Mouse (Mus musculus): ENCODE data around the gene Pqlc3.

Gene Pqlc3

GRCm38 (mm10) chr12:16963354-16963753 is 36.9 kb downstream of the Pqlc3 start:
- ChIA-PET CTCF (no interaction called here), POLR2A (no interaction called here)

GRCm38 (mm10) chr12:16958851-16959250 is 41.4 kb downstream of the Pqlc3 start:
- ChIA-PET CTCF (interaction anchor here (0.6 to 2.6 kb wide), 24 partner anchors 9 to 391 kb away, joined by 3 to 20 read pairs (median 4); partner anchors contain the start of gene 2410004P03Rik (in 3 of the 4)), POLR2A (interaction anchor here in 3 of 4 experiments (0.7 to 1.4 kb wide), 5 partner anchors 12 to 62 kb away, joined by 3 to 5 read pairs (median 4); partner anchors contain the start of gene 2410004P03Rik (in 1 of the 3))

- POLR2A ChIA-PET: no interaction called here
- CTCF ChIA-PET: no interaction called here
Observed at GRCm38 (mm10) chr12:16948239-16948638, 52.0 kb downstream of the Pqlc3 start.

- POLR2A ChIA-PET: interaction anchor here in 2 of 4 experiments (0.8 to 2.2 kb wide), 3 partner anchors 10 to 176 kb away, joined by 3 to 8 read pairs (median 3); no protein-coding TSS in a partner anchor
- CTCF ChIA-PET: interaction anchor here in 1 of 4 experiments (0.6 kb wide), 1 partner anchor 110 kb away, joined by 3 read pairs; no protein-coding TSS in a partner anchor
Observed at GRCm38 (mm10) chr12:16941976-16942375, 58.2 kb downstream of the Pqlc3 start.

Measured in embryonic stem cell, embryonic (primary cell).